Mouse (Mus musculus) bone marrow macrophage, adult 2 months (primary cell): ENCODE data around the gene Bbs12.

Source experiments
- CTCF ChIP-seq: IDR thresholded peaks from 2 replicates; pipeline ENCODE4 v1.5.1; 2012; ENCODE audit warnings: low read depth, mild to moderate bottlenecking, low read length, moderate library complexity
- POLR2A ChIP-seq: IDR thresholded peaks from 2 replicates; pipeline ENCODE4 v1.6.1; 2012; ENCODE audit warnings: mild to moderate bottlenecking, low read depth, low read length, borderline replicate concordance

DNA sequence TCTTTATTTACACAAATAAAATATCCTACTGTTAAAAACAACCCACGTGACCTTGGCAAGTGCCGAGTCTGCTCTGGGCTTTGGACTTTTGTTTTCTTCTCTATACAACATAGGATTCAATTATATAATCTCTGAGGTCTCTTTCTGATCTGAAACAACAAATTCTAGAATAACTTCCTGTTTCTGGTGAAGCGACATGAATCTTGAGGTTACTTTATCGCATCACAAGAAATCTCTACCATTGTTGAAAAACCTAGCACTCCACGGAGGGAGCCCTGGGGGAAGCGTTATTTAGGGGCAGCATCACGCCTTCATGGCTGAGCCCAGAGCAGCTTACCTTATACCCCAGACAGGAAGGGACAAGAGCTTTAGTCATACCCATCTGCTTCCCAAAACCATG, 39.3 kb upstream of the Bbs12 start:
- TF ChIP-seq CTCF: no peak
- TF ChIP-seq POLR2A: no peak
